Mouse (Mus musculus): ENCODE data around the gene Dnmt3l.

Dnmt3l gene

GRCm38 (mm10) chr10:78031987-78032386 lies 9.8 kb upstream of the Dnmt3l start:
- no peak for DNase-seq (ENCODE audit: low spot score in 2 of 2)

GRCm38 (mm10) chr10:78037139-78037538 lies 4.6 kb upstream of the Dnmt3l start:
- no peak for DNase-seq (ENCODE audit: low spot score in 2 of 2)

- no peak for DNase-seq (ENCODE audit: low spot score in 2 of 2)
Measured at GRCm38 (mm10) chr10:78042096-78042495, 349 bp downstream of the Dnmt3l start.

GRCm38 (mm10) chr10:78042697-78043405 lies 1.1 kb downstream of the Dnmt3l start:
- no peak for DNase-seq (ENCODE audit: low spot score in 2 of 2)

- DNase-seq (ENCODE audit: low spot score in 2 of 2), result peak; percentile 27 to 29
Measured at GRCm38 (mm10) chr10:78043406-78043836, 1.7 kb downstream of the Dnmt3l start, which contains the start of gene Aire. TSS of gene Aire (minus strand) at chr10:78043610.

- no peak for DNase-seq (ENCODE audit: low spot score in 2 of 2)
Measured at GRCm38 (mm10) chr10:78044531-78044930, 2.8 kb downstream of the Dnmt3l start.

- no peak for DNase-seq (ENCODE audit: low spot score in 2 of 2)
Measured at GRCm38 (mm10) chr10:78046388-78046787, 4.6 kb downstream of the Dnmt3l start.

GRCm38 (mm10) chr10:78048061-78048730 lies 6.4 kb downstream of the Dnmt3l start:
- no peak for DNase-seq (ENCODE audit: low spot score in 2 of 2)

GRCm38 (mm10) chr10:78049519-78050035 lies 7.8 kb downstream of the Dnmt3l start:
- DNase-seq (ENCODE audit: low spot score in 2 of 2), result no peak

- DNase-seq (ENCODE audit: low spot score in 2 of 2), result peak; percentile 70 to 75
Measured at GRCm38 (mm10) chr10:78054633-78055565, 13.2 kb downstream of the Dnmt3l start.

- DNase-seq (ENCODE audit: low spot score in 2 of 2), result no peak
Measured at GRCm38 (mm10) chr10:78057056-78057455, 15.3 kb downstream of the Dnmt3l start.

GRCm38 (mm10) chr10:78063122-78063521 lies 21.4 kb downstream of the Dnmt3l start:
- no peak for DNase-seq (ENCODE audit: low spot score in 2 of 2)

GRCm38 (mm10) chr10:78067226-78067625 lies 25.5 kb downstream of the Dnmt3l start:
- no peak for DNase-seq (ENCODE audit: low spot score in 2 of 2)

GRCm38 (mm10) chr10:78068541-78068940 lies 26.8 kb downstream of the Dnmt3l start:
- DNase-seq (ENCODE audit: low spot score in 2 of 2), result no peak

GRCm38 (mm10) chr10:78069101-78070011 lies 27.6 kb downstream of the Dnmt3l start, which contains the start of gene Icosl:
TSS of gene Icosl (plus strand) at chr10:78069302.
- DNase-seq (ENCODE audit: low spot score in 2 of 2), result peak; percentile 86 to 88

GRCm38 (mm10) chr10:78074151-78074550 lies 32.4 kb downstream of the Dnmt3l start:
- no peak for DNase-seq (ENCODE audit: low spot score in 2 of 2)

- no peak for DNase-seq (ENCODE audit: low spot score in 2 of 2)
Measured at GRCm38 (mm10) chr10:78074977-78075376, 33.2 kb downstream of the Dnmt3l start.

- DNase-seq (ENCODE audit: low spot score in 2 of 2), result no peak
Measured at GRCm38 (mm10) chr10:78077862-78078261, 36.1 kb downstream of the Dnmt3l start.

- no peak for DNase-seq (ENCODE audit: low spot score in 2 of 2)
Measured at GRCm38 (mm10) chr10:78078276-78078675, 36.5 kb downstream of the Dnmt3l start.

- DNase-seq (ENCODE audit: low spot score in 2 of 2), result peak; percentile 83 to 85
Measured at GRCm38 (mm10) chr10:78079955-78080591, 38.3 kb downstream of the Dnmt3l start.
